Mouse (Mus musculus): ENCODE data around the gene Cradd. TPM values are rescaled to one million over a fixed set of nuclear protein-coding genes. Genes with fewer than 3 reads are reported as not detected.
A peak's percentile ranks its signal among the peaks of the same experiment; 100 is the strongest.

The Cradd gene
- polyA plus RNA-seq, 1 experiment from 2014 or later: 10.1 TPM

- ATAC-seq (replicated peaks): no peak
- H3K27ac ChIP-seq: no peak overlapping the region
- no peaks in the 10 kb centered on the region for H3K4me1 ChIP-seq
- H3K9ac ChIP-seq: no peak overlapping the region
- H3K27me3 ChIP-seq (replicated peaks): no peaks in the 10 kb centered on the region
- 39% methylated on average over 6 of the region's 6 CpGs for WGBS
- H3K4me3 ChIP-seq: no peak overlapping the region
- no peak overlapping the region for H3K4me2 ChIP-seq
- H3K36me3 ChIP-seq (replicated peaks): no peaks in the 10 kb centered on the region
- no peaks in the 10 kb centered on the region for H3K9me3 ChIP-seq
Observed at GRCm38 (mm10) chr10:95355678-95356268, 31.8 kb upstream of the Cradd start.

- no peaks in the 10 kb centered on the region for H3K27me3 ChIP-seq (replicated peaks)
- H3K4me3 ChIP-seq: no peak overlapping the region
- no peaks in the 10 kb centered on the region for H3K4me1 ChIP-seq
- H3K36me3 ChIP-seq (replicated peaks): no peaks in the 10 kb centered on the region
- H3K9ac ChIP-seq: no peak overlapping the region
- no peak for ATAC-seq (replicated peaks)
- no peak overlapping the region for H3K4me2 ChIP-seq
- H3K27ac ChIP-seq: no peak overlapping the region
- H3K9me3 ChIP-seq: no peaks in the 10 kb centered on the region
Observed at GRCm38 (mm10) chr10:95354673-95355072, 30.7 kb upstream of the Cradd start.

- 54% methylated on average over 6 of the region's 6 CpGs for WGBS
- Histone ChIP-seq H3K9ac (no peak overlapping the region), H3K36me3 (replicated peaks) (no peaks in the 10 kb centered on the region), H3K4me3 (no peak overlapping the region), H3K27me3 (replicated peaks) (no peaks in the 10 kb centered on the region), H3K4me1 (no peaks in the 10 kb centered on the region), H3K4me2 (no peak overlapping the region), H3K9me3 (no peaks in the 10 kb centered on the region), H3K27ac (no peak overlapping the region)
- ATAC-seq (replicated peaks): no peak
Observed at GRCm38 (mm10) chr10:95354047-95354446, 30.1 kb upstream of the Cradd start.

GRCm38 (mm10) chr10:95348457-95348856, 24.5 kb upstream of the Cradd start:
- Histone ChIP-seq H3K9me3 (no peaks in the 10 kb centered on the region), H3K9ac (no peak overlapping the region), H3K27ac (no peak overlapping the region), H3K36me3 (replicated peaks) (no peaks in the 10 kb centered on the region), H3K4me2 (no peak overlapping the region), H3K4me3 (no peak overlapping the region), H3K4me1 (no peaks in the 10 kb centered on the region), H3K27me3 (replicated peaks) (no peaks in the 10 kb centered on the region)
- ATAC-seq (replicated peaks): no peak
- 90% methylated on average over 3 of the region's 3 CpGs for WGBS

GRCm38 (mm10) chr10:95347776-95348175, 23.8 kb upstream of the Cradd start:
- no peak overlapping the region for H3K4me3 ChIP-seq
- no peak overlapping the region for H3K4me2 ChIP-seq
- 95% methylated on average over 3 of the region's 3 CpGs for WGBS
- H3K9me3 ChIP-seq: no peaks in the 10 kb centered on the region
- ATAC-seq (replicated peaks): no peak
- H3K36me3 ChIP-seq (replicated peaks): no peaks in the 10 kb centered on the region
- no peaks in the 10 kb centered on the region for H3K27me3 ChIP-seq (replicated peaks)
- no peak overlapping the region for H3K9ac ChIP-seq
- H3K4me1 ChIP-seq: no peaks in the 10 kb centered on the region
- H3K27ac ChIP-seq: no peak overlapping the region

- Histone ChIP-seq H3K36me3 (replicated peaks) (no peaks in the 10 kb centered on the region), H3K27ac (no peak overlapping the region), H3K9ac (no peak overlapping the region), H3K9me3 (no peaks in the 10 kb centered on the region), H3K27me3 (replicated peaks) (no peaks in the 10 kb centered on the region), H3K4me2 (no peak overlapping the region), H3K4me1 (no peaks in the 10 kb centered on the region), H3K4me3 (no peak overlapping the region)
- WGBS: 89% methylated on average over 10 of the region's 10 CpGs
- no peak for ATAC-seq (replicated peaks)
Observed at GRCm38 (mm10) chr10:95342833-95343590, 19.1 kb upstream of the Cradd start.

GRCm38 (mm10) chr10:95340676-95341075, 16.7 kb upstream of the Cradd start:
- H3K36me3 ChIP-seq (replicated peaks): no peaks in the 10 kb centered on the region
- H3K9ac ChIP-seq: no peak overlapping the region
- H3K9me3 ChIP-seq: no peaks in the 10 kb centered on the region
- ATAC-seq (replicated peaks): no peak
- no peaks in the 10 kb centered on the region for H3K27me3 ChIP-seq (replicated peaks)
- no peak overlapping the region for H3K27ac ChIP-seq
- 87% methylated on average over 4 of the region's 4 CpGs for WGBS
- H3K4me3 ChIP-seq: no peak overlapping the region
- H3K4me1 ChIP-seq: peaks cover 7% of the 10 kb centered on the region; the same call in 1 of the 2 replicates
- no peak overlapping the region for H3K4me2 ChIP-seq

- H3K9ac ChIP-seq: no peak overlapping the region
- H3K4me2 ChIP-seq: no peak overlapping the region
- H3K4me1 ChIP-seq: peaks cover 7% of the 10 kb centered on the region; the same call in 1 of the 2 replicates
- H3K9me3 ChIP-seq: no peaks in the 10 kb centered on the region
- no peaks in the 10 kb centered on the region for H3K27me3 ChIP-seq (replicated peaks)
- no peak overlapping the region for H3K4me3 ChIP-seq
- H3K36me3 ChIP-seq (replicated peaks): no peaks in the 10 kb centered on the region
- H3K27ac ChIP-seq: no peak overlapping the region
- ATAC-seq (replicated peaks): no peak
- 79% methylated on average over 5 of the region's 5 CpGs for WGBS
Observed at GRCm38 (mm10) chr10:95337589-95337988, 13.7 kb upstream of the Cradd start.

- Histone ChIP-seq H3K4me1 (peaks cover 7% of the 10 kb centered on the region; the same call in 1 of the 2 replicates), H3K27me3 (replicated peaks) (no peaks in the 10 kb centered on the region), H3K4me3 (no peak overlapping the region), H3K36me3 (replicated peaks) (no peaks in the 10 kb centered on the region), H3K4me2 (no peak overlapping the region), H3K27ac (no peak overlapping the region; the same call in 1 of the 2 replicates), H3K9ac (no peak overlapping the region), H3K9me3 (no peaks in the 10 kb centered on the region)
- ATAC-seq (replicated peaks): peak; percentile 58
- WGBS: 28% methylated on average over 4 of the region's 4 CpGs
Observed at GRCm38 (mm10) chr10:95336781-95337544, 13.0 kb upstream of the Cradd start.

- Histone ChIP-seq H3K9ac (no peak overlapping the region), H3K4me3 (no peak overlapping the region), H3K36me3 (replicated peaks) (no peaks in the 10 kb centered on the region), H3K4me2 (no peak overlapping the region), H3K27me3 (replicated peaks) (no peaks in the 10 kb centered on the region), H3K27ac (no peak overlapping the region), H3K4me1 (peaks cover 7% of the 10 kb centered on the region; the same call in 1 of the 2 replicates), H3K9me3 (no peaks in the 10 kb centered on the region)
- no peak for ATAC-seq (replicated peaks)
- 86% methylated on average over 1 of the region's 1 CpGs for WGBS
Observed at GRCm38 (mm10) chr10:95334826-95335225, 10.9 kb upstream of the Cradd start.

- Histone ChIP-seq H3K4me2 (no peak overlapping the region), H3K9me3 (no peaks in the 10 kb centered on the region), H3K27ac (no peak overlapping the region), H3K36me3 (replicated peaks) (no peaks in the 10 kb centered on the region), H3K4me1 (peaks cover 7% of the 10 kb centered on the region; the same call in 1 of the 2 replicates), H3K9ac (no peak overlapping the region), H3K27me3 (replicated peaks) (no peaks in the 10 kb centered on the region), H3K4me3 (no peak overlapping the region)
- ATAC-seq (replicated peaks): no peak
- WGBS: 81% methylated on average over 3 of the region's 3 CpGs
Observed at GRCm38 (mm10) chr10:95332596-95332995, 8.7 kb upstream of the Cradd start.
